Mouse (Mus musculus) limb, embryonic 13.5 days (tissue): ENCODE measurements around the gene Dnajc1. TPM values are rescaled to one million over a fixed set of nuclear protein-coding genes. Genes with fewer than 3 reads are reported as not detected.
A peak's percentile ranks its signal among the peaks of the same experiment; 100 is the strongest.

Source experiments
- ATAC-seq: fragments of 200-750 bp; cut with Nextera tagmentation; 2 replicates; pipeline ENCODE4 v1.8.0; 2017; ENCODE audit warnings: low read depth, moderate number of reproducible peaks, moderate TSS enrichment; ENCODE audit not compliant: low FRiP score
- H3K27ac ChIP-seq: fragments of 300-500 bp; sonication (generic); 2 replicates; pipeline ENCODE4 v1.5.1; 2015; ENCODE audit warnings: inconsistent platforms, mild to moderate bottlenecking, moderate library complexity
- H3K27me3 ChIP-seq: fragments of 300-500 bp; sonication (generic); 2 replicates; pipeline ENCODE4 v1.6.1; 2015; ENCODE audit warnings: mild to moderate bottlenecking, inconsistent platforms
- H3K36me3 ChIP-seq: fragments of 300-500 bp; sonication (generic); 2 replicates; pipeline ENCODE4 v1.6.1; 2015; ENCODE audit warnings: inconsistent platforms, mild to moderate bottlenecking, moderate library complexity
- H3K4me1 ChIP-seq: fragments of 300-500 bp; sonication (generic); 2 replicates; pipeline ENCODE4 v1.6.1; 2015; ENCODE audit warnings: inconsistent platforms
- H3K4me2 ChIP-seq: fragments of 300-500 bp; sonication (generic); replicated peaks from 2 replicates; pipeline ENCODE4 v1.6.1; 2015; ENCODE audit warnings: inconsistent platforms, mild to moderate bottlenecking, moderate library complexity
- H3K4me3 ChIP-seq: fragments of 300-500 bp; sonication (generic); 2 replicates; pipeline ENCODE4 v1.5.1; 2015; ENCODE audit warnings: moderate library complexity, mild to moderate bottlenecking, inconsistent platforms
- H3K9ac ChIP-seq: fragments of 300-500 bp; sonication (generic); 2 replicates; pipeline ENCODE4 v1.6.1; 2015; ENCODE audit warnings: mild to moderate bottlenecking, inconsistent platforms
- H3K9me3 ChIP-seq: fragments of 300-500 bp; sonication (generic); 2 replicates; pipeline ENCODE4 v1.6.1; 2016; ENCODE audit warnings: inconsistent platforms
- WGBS: fragments of 180-500 bp; shearing (Covaris S2); methylation state at CpG from one replicate; pipeline ENCODE4 v1.1.7; 2015; 5-methylcytosine and 5-hydroxymethylcytosine counted together
- polyA plus RNA-seq: library from polyadenylated mRNA; unstranded; fragments of >200 nt; fragmentation: Nextera tagmentation; extraction: Ambion mirVana; gene quantifications from 2 replicates; pipeline ENCODE4 v1.2.1, GENCODE M21; 2015

Dnajc1 gene
- polyA plus RNA-seq, result 41.1 and 45.8 TPM in 2 replicates

DNA sequence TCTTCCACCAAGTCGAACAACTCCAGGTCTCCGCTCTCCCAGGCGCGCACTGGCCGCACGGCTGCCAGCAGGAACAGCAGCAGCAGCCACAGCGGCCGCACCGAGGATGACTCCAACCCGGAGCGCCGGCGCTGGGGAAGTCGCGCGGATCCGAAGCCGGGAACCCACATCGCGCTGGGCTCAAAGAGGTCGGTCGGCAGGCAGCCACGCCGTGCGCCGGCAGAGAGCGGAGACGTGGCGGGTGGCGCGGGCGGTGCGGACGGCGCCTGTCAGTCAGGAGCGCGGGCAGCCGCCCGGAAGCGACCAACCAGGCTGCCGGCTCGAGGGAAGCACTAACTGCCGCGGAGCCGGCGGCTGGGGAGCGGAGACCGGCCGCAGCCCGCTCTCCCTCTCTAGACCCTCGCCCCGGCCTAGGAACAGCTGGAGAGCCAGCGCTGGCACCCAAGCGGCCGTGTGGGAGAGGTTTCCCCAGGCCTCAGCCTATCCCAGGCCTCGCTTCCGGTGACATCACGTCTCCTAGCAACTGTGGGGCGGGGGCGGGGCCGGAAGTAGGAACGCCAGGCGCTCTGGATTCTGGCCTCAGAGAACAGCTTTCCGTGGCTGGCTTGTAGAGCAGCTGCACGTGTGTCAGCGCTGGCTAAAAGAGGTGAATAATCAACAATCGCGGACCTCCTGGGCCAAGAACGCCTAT, at the start of gene Dnajc1:
Gene Dnajc1 (minus strand): TSS at position 500 of the 691 bp plus-strand sequence.
- Histone ChIP-seq H3K9ac (peak within 1 kb of the TSS; percentile 91), H3K9me3 (no peaks in the 10 kb centered on the region), H3K27ac (peak within 1 kb of the TSS; percentile 97), H3K4me2 (peak within 1 kb of the TSS; percentile 80), H3K4me3 (peak within 1 kb of the TSS; percentile 86), H3K4me1 (peaks cover 10% of the 10 kb centered on the region), H3K36me3 (no peaks in the 10 kb centered on the region), H3K27me3 (no peaks in the 10 kb centered on the region)
- peak; percentile 100 for ATAC-seq
- WGBS, result under 1% methylated on average over 67 of the region's 69 CpGs

DNA sequence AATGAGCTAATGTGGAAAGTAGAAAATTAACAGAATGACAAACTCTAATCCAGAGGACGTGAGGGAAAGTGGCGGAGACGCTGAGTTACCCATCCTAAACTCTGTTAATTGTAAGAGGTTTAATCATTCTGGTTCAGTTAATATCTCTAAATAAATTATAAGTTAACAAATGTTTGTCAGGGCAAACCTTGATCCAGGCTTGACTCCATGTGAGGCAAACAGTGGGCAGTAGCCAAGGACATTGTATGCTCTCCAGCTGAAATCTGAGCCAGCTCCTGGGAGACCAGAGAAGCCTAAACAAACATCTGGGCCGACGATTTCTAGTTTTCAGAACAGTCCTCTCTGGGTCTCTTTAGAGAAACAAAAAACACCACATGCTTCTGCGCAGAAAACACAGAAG, 49.2 kb upstream of the Dnajc1 start:
- no peak overlapping the region for H3K4me2 ChIP-seq
- WGBS, result 48% methylated on average over 6 of the region's 6 CpGs
- H3K9me3 ChIP-seq, result no peaks in the 10 kb centered on the region
- ATAC-seq, result no peak
- no peaks in the 10 kb centered on the region for H3K36me3 ChIP-seq
- H3K4me3 ChIP-seq, result no peak overlapping the region
- no peak overlapping the region for H3K27ac ChIP-seq
- H3K27me3 ChIP-seq, result no peaks in the 10 kb centered on the region
- H3K9ac ChIP-seq, result no peak overlapping the region
- H3K4me1 ChIP-seq, result no peaks in the 10 kb centered on the region

DNA sequence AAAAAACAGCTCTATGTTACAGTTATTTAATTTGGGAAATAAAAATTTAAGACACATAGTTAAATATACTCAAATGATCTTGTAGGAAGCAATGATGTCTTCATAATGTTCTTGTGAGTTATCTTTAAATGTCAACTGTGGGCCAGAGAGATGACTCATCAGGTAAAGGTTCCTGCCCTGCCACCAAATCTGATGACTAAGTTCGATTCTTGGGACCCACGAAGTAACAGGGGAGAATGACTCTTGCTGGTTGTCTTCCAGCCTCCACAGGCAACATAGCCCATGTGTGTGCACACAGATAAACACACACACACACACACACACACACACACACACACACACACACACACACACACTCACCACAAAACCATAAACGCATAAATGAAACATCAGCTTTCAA, 22.6 kb upstream of the Dnajc1 start:
- H3K9ac ChIP-seq, result no peak overlapping the region
- no peaks in the 10 kb centered on the region for H3K9me3 ChIP-seq
- 94% methylated on average over 3 of the region's 3 CpGs for WGBS
- no peak overlapping the region for H3K4me3 ChIP-seq
- no peak for ATAC-seq
- no peaks in the 10 kb centered on the region for H3K4me1 ChIP-seq
- no peak overlapping the region for H3K4me2 ChIP-seq
- no peak overlapping the region for H3K27ac ChIP-seq
- no peaks in the 10 kb centered on the region for H3K27me3 ChIP-seq
- H3K36me3 ChIP-seq, result no peaks in the 10 kb centered on the region

DNA sequence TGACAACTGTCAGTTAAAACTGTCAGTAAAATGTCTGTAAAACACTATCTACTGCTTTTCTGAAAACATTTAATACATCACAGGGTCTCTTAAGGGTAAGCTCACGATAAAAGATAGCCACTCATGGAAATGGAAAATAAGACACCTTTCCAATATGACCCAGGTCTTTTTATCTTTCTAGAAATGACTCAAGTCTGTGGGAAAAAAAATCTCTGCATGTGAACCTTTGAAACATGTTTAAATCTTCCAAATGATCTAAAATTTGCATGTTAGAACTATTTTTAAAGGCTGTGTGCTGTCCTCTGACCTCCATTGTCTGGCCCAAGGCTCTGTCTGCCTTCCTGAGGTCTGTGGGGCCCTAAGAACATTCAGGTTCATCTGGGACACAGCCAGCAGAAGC, 11.0 kb upstream of the Dnajc1 start:
- Histone ChIP-seq H3K4me1 (no peaks in the 10 kb centered on the region), H3K36me3 (no peaks in the 10 kb centered on the region), H3K9ac (no peak overlapping the region), H3K4me3 (no peak overlapping the region), H3K4me2 (no peak overlapping the region), H3K27me3 (no peaks in the 10 kb centered on the region), H3K9me3 (no peaks in the 10 kb centered on the region), H3K27ac (no peak overlapping the region)
- 74% methylated on average over 1 of the region's 1 CpGs for WGBS
- no peak for ATAC-seq

DNA sequence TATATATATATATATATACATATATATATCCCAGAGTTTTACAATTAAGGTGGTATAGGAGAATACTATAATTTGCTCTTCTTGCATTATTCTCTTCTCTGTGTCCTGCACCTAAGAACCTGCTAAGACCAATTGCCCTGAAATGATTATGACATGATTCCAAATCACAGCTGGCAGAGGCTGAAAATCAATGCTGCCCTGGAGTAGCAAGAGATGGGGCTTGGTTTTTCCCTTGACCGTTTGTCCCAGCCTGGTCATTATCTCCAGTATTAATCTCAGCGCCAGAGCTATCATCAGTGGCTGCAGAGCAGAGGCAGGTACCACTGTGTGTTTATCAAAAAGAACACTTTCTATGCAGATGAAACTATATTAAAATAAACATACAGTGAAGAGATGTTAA, 9.1 kb upstream of the Dnajc1 start:
- no peaks in the 10 kb centered on the region for H3K36me3 ChIP-seq
- no peaks in the 10 kb centered on the region for H3K4me1 ChIP-seq
- H3K9ac ChIP-seq, result no peak overlapping the region
- H3K27ac ChIP-seq, result no peak overlapping the region
- no peak for ATAC-seq
- H3K27me3 ChIP-seq, result no peaks in the 10 kb centered on the region
- WGBS, result 81% methylated on average over 2 of the region's 2 CpGs
- no peak overlapping the region for H3K4me2 ChIP-seq
- no peak overlapping the region for H3K4me3 ChIP-seq
- no peaks in the 10 kb centered on the region for H3K9me3 ChIP-seq

DNA sequence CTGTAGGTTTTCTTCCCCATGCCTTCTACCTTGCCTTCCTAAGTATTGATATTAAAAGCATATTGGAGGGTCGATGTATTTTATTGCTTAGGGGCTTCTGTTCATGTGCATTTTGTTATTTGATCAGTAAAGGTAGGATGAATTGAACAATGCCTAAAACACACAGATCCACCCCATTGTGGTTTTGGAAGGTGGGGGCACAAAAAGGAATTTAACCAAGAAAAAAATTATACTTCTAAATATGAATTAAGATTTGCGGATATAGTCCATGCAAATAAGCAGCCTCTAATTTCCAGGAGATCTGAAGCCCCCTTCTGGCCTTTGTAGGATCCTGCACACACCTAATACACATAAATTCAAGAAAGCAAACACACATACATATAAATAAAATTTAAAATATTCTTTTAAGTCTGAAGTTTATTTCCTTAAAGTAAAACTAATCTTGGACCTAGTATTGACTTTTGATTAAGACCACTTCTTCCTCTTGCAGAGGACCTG, 441 bp upstream of the Dnajc1 start:
- WGBS, result 66% methylated on average over 2 of the region's 2 CpGs
- Histone ChIP-seq H3K36me3 (no peaks in the 10 kb centered on the region), H3K27me3 (no peaks in the 10 kb centered on the region), H3K4me3 (peak overlapping the region; percentile 86), H3K4me2 (peak overlapping the region; percentile 80), H3K4me1 (peaks cover 10% of the 10 kb centered on the region), H3K9ac (no peak overlapping the region), H3K9me3 (no peaks in the 10 kb centered on the region), H3K27ac (peak overlapping the region; percentile 97)
- ATAC-seq, result no peak; the same call in 1 of the 2 replicates

DNA sequence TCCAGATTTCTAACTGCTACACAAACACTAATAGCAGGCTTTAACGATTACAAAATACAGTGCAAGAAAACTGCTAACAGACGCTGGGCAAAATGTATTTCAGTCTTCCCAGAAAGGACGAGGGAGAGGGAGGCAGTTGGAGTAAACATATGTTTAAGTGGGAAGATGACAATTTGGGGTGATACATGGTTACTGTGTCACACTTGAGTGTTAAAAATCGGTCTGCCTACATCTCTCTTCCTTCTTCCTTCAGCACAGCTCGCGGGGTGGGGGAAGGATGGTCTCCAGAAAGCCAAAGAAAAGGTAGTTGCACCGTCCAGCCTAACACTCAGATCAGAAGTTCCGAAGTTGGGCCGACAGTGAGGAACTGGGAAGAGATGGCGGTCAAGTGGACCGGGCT, 769 bp downstream of the Dnajc1 start:
- Histone ChIP-seq H3K27ac (peak overlapping the region; percentile 97), H3K9ac (peak overlapping the region; percentile 91), H3K4me1 (peaks cover 10% of the 10 kb centered on the region), H3K27me3 (no peaks in the 10 kb centered on the region), H3K9me3 (no peaks in the 10 kb centered on the region), H3K4me2 (peak overlapping the region; percentile 80), H3K4me3 (peak overlapping the region; percentile 86), H3K36me3 (no peaks in the 10 kb centered on the region)
- under 1% methylated on average over 11 of the region's 11 CpGs for WGBS
- ATAC-seq, result no peak

DNA sequence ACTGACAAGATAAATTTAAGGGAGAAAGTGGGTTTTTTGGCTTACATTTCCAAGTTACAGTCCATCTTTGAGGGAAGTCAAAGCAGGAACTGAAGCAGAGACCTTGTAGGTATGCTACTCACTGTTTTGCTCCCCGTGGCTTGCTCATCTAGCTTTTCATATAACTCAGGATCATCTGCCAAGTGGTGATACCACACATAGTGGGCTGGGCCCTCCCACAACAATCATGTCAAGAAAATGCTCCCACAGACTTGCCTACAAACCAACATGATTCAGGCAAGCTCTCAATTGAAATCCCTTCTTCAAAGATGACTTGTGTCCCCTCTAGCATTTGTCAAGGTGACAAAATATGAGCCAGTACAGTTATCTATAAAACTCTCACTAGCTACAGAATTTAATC, 3.0 kb downstream of the Dnajc1 start:
- no peak overlapping the region for H3K9ac ChIP-seq
- H3K36me3 ChIP-seq, result no peaks in the 10 kb centered on the region
- H3K4me1 ChIP-seq, result peaks cover 10% of the 10 kb centered on the region
- ATAC-seq, result no peak
- H3K9me3 ChIP-seq, result no peaks in the 10 kb centered on the region
- no peak overlapping the region for H3K27ac ChIP-seq
- 94% methylated on average over 1 of the region's 1 CpGs for WGBS
- H3K27me3 ChIP-seq, result no peaks in the 10 kb centered on the region
- no peak overlapping the region for H3K4me2 ChIP-seq
- H3K4me3 ChIP-seq, result no peak overlapping the region

DNA sequence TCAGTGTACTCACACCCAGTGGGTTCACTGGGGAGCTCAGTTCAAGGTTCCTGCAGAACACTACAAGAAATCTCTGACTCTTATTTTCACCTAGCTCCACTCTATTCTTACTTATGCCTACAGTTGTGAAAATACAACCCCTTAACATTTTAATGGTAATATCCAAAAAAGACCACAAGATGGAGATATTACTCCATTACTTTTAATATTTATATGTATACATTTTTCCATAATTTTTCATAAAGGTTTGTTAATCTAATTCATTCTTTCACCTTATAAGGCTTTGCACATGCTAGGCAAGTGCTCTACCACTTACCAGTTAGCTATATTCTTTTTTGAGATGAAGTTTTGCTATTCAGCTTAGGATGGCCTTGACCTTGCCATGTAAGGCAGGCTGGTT, 11.0 kb downstream of the Dnajc1 start:
- no peaks in the 10 kb centered on the region for H3K27me3 ChIP-seq

DNA sequence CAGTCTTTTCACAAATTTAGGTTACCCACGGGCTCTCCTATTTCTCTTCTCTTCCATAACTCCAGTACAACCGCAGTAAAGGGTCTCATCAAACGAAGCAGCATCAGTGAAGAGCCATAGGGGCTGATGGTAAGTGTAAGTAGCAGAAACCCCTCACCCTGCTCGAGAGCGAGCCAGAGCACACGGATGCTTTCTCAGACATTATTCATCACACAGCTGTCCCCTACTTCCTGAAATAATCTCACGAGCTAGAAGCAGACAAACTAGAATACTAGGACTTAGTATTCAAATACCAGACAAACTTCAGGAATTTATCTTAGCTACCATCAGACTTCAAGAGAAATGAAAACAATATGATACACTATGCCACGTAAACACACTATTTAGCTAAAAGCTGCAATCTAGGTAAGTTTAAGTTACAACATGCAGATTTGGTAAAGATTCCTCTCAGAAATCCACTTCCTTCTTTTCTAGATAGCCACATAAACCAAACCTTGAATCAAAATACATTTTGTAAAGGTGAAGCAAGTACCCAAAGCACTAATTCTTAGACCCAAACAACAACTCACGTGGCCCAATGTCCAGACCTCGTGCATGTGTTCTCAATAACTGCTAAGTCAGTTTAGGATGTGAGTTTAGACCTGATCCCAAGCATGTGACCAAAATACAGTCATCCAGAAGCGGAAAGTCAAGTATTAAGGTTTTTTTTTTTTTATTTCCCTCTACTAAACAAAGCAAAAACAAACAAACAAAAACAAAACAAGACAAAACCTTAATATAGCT, 20.0 kb downstream of the Dnajc1 start:
- no peak overlapping the region for H3K27ac ChIP-seq
- WGBS, result 33% methylated on average over 11 of the region's 11 CpGs
- no peaks in the 10 kb centered on the region for H3K36me3 ChIP-seq
- H3K4me3 ChIP-seq, result no peak overlapping the region
- no peak for ATAC-seq
- no peaks in the 10 kb centered on the region for H3K9me3 ChIP-seq
- peaks cover 12% of the 10 kb centered on the region; the same call in 1 of the 2 replicates for H3K4me1 ChIP-seq
- no peaks in the 10 kb centered on the region for H3K27me3 ChIP-seq
- H3K4me2 ChIP-seq, result no peak overlapping the region
- H3K9ac ChIP-seq, result no peak overlapping the region

More for the DNA sequence above, 11.0 kb downstream of the Dnajc1 start:
- no peak for ATAC-seq
- H3K9ac ChIP-seq, result no peak overlapping the region
- H3K9me3 ChIP-seq, result no peaks in the 10 kb centered on the region
- H3K4me3 ChIP-seq, result no peak overlapping the region
- H3K27ac ChIP-seq, result no peak overlapping the region
- no peaks in the 10 kb centered on the region for H3K36me3 ChIP-seq
- H3K4me1 ChIP-seq, result no peaks in the 10 kb centered on the region
- no peak overlapping the region for H3K4me2 ChIP-seq

DNA sequence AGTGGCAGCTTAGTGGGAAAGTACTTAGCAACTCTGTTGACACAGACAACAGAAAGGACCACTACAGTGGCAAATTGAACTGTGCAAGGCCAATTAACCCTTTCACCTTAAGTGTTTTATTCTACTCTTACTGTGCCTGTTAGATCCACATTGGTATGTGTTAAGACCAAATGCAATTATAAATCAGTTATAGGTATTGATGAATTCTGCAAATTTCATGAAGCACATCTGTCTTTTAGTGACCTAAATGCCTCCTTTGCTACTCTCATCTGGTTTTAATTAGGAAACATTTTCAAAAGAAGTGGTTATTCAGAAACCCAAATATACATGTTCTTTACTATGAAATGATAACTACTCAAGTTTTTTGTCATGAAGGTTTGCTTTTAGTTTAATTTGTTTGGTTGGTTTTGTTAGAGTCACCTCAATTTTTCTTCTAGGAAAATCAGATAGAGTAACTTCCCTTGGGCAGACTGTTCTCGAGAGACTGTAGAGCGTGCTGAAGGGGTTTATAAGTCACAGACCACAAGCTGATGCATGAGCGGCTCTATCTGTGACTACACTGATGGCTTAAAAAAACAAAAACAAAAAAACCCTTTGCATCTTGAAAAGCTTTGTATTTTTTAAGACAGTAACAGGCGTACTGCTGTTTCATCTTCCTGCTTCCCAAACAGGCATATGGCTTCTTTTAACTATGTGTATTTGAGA, 21.7 kb downstream of the Dnajc1 start:
- Histone ChIP-seq H3K4me2 (no peak overlapping the region), H3K9ac (no peak overlapping the region), H3K9me3 (peaks cover under 1% of the 10 kb centered on the region; the same call in 1 of the 2 replicates), H3K27me3 (no peaks in the 10 kb centered on the region), H3K4me1 (peaks cover 12% of the 10 kb centered on the region; the same call in 1 of the 2 replicates), H3K27ac (no peak overlapping the region), H3K36me3 (0 out of 2 replicates have a peak, but pooled peaks cover 3% of the 10 kb centered on the region), H3K4me3 (no peak overlapping the region)
- 43% methylated on average over 4 of the region's 4 CpGs for WGBS
- no peak for ATAC-seq

DNA sequence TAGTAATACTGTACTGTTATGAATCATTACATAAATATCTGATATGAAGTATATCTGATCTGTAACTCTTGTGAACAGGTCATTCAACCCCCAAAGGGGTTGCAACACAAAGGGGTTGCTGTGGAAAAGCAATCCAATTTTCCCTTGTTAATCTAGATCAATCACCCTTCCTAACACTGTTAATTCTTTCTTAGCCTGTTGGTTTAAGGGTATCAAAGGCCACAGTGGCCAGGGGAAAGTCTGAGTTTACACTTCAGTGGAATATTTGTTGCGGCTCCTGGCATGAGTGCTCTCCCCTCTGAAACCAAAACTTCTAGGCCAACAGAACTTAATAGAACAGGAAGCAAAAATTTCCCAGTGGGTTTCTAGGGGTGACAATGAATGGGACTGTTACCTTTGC, 28.2 kb downstream of the Dnajc1 start:
- 89% methylated on average over 1 of the region's 1 CpGs for WGBS
- peaks cover 12% of the 10 kb centered on the region for H3K36me3 ChIP-seq

More for the DNA sequence above, 28.2 kb downstream of the Dnajc1 start:
- Histone ChIP-seq H3K9me3 (peaks cover 6% of the 10 kb centered on the region; the same call in 1 of the 2 replicates), H3K9ac (no peak overlapping the region), H3K4me3 (no peak overlapping the region), H3K4me1 (no peaks in the 10 kb centered on the region), H3K27ac (no peak overlapping the region), H3K4me2 (no peak overlapping the region), H3K27me3 (no peaks in the 10 kb centered on the region)
- no peak for ATAC-seq
